Mouse (Mus musculus): ENCODE measurements at regions not wholly inside any gene's neighbourhood (a gene's known extent, or its start where the extent isn't known, plus 50 kb on each side); places are given as distances from the start of the nearest gene placed in this dataset.

- H3K27ac ChIP-seq (ENCODE audit: low read depth, low read length): no peak overlapping the region
- no peaks in the 10 kb centered on the region for H3K4me1 ChIP-seq (replicated peaks; ENCODE audit: control insufficient read depth, insufficient read depth, low read length)
- no peaks in the 10 kb centered on the region for H3K36me3 ChIP-seq (ENCODE audit: control insufficient read depth, insufficient read depth, low read length)
- no peaks in the 10 kb centered on the region for H3K9me3 ChIP-seq (ENCODE audit: control insufficient read depth, low read length)
- H3K4me3 ChIP-seq (ENCODE audit: low read depth, low read length): no peak overlapping the region
- H3K4me2 ChIP-seq: no peak overlapping the region
- ATAC-seq (replicated peaks; ENCODE audit: low FRiP score) (no peak), DNase-seq (ENCODE audit: low spot score) (no peak)
- no peaks in the 10 kb centered on the region for H3K27me3 ChIP-seq (replicated peaks; ENCODE audit: control insufficient read depth, insufficient read depth, low read length)
- WGBS: 85% methylated on average over 13 of the region's 13 CpGs
- H3K9ac ChIP-seq (ENCODE audit: low read depth, low read length): no peak overlapping the region
These were observed 2197.6 kb upstream of the Gm7489 start for GRCm38 (mm10) chr15:51687007-51687540.

- ATAC-seq (replicated peaks; ENCODE audit: low FRiP score): no peak
These were observed 2195.2 kb upstream of the Gm7489 start for GRCm38 (mm10) chr15:51689498-51689897.

GRCm38 (mm10) chr15:51692671-51693070 lies 2192.0 kb upstream of the Gm7489 start:
- Histone ChIP-seq H3K4me3 (ENCODE audit: low read depth, low read length) (no peak overlapping the region), H3K27me3 (replicated peaks; ENCODE audit: control insufficient read depth, insufficient read depth, low read length) (no peaks in the 10 kb centered on the region), H3K4me1 (replicated peaks; ENCODE audit: control insufficient read depth, insufficient read depth, low read length) (no peaks in the 10 kb centered on the region), H3K9me3 (ENCODE audit: control insufficient read depth, low read length) (no peaks in the 10 kb centered on the region), H3K27ac (ENCODE audit: low read depth, low read length) (no peak overlapping the region), H3K4me2 (no peak overlapping the region), H3K9ac (ENCODE audit: low read depth, low read length) (no peak overlapping the region), H3K36me3 (ENCODE audit: control insufficient read depth, insufficient read depth, low read length) (no peaks in the 10 kb centered on the region)
- DNase-seq (ENCODE audit: low spot score): no peak
- no peak for ATAC-seq (replicated peaks; ENCODE audit: low FRiP score)
- 71% methylated on average over 4 of the region's 4 CpGs for WGBS

More at GRCm38 (mm10) chr15:51689498-51689897, 2195.2 kb upstream of the Gm7489 start:
- Histone ChIP-seq H3K4me3 (ENCODE audit: low read depth, low read length) (no peak overlapping the region), H3K9me3 (ENCODE audit: control insufficient read depth, low read length) (no peaks in the 10 kb centered on the region), H3K36me3 (ENCODE audit: control insufficient read depth, insufficient read depth, low read length) (no peaks in the 10 kb centered on the region), H3K27me3 (replicated peaks; ENCODE audit: control insufficient read depth, insufficient read depth, low read length) (no peaks in the 10 kb centered on the region), H3K9ac (ENCODE audit: low read depth, low read length) (no peak overlapping the region), H3K4me2 (no peak overlapping the region), H3K4me1 (replicated peaks; ENCODE audit: control insufficient read depth, insufficient read depth, low read length) (no peaks in the 10 kb centered on the region), H3K27ac (ENCODE audit: low read depth, low read length) (no peak overlapping the region)
- 34% methylated on average over 1 of the region's 1 CpGs for WGBS
- no peak for DNase-seq (ENCODE audit: low spot score)

- no peaks in the 10 kb centered on the region for H3K36me3 ChIP-seq (ENCODE audit: control insufficient read depth, insufficient read depth, low read length)
- no peak overlapping the region for H3K4me2 ChIP-seq
- no peaks in the 10 kb centered on the region for H3K27me3 ChIP-seq (replicated peaks; ENCODE audit: control insufficient read depth, insufficient read depth, low read length)
- no peak overlapping the region for H3K9ac ChIP-seq (ENCODE audit: low read depth, low read length)
- no peak overlapping the region for H3K4me3 ChIP-seq (ENCODE audit: low read depth, low read length)
- DNase-seq (ENCODE audit: low spot score) (no peak), ATAC-seq (replicated peaks; ENCODE audit: low FRiP score) (no peak)
- H3K9me3 ChIP-seq (ENCODE audit: control insufficient read depth, low read length): no peaks in the 10 kb centered on the region
- WGBS: 75% methylated on average over 11 of the region's 11 CpGs
- H3K4me1 ChIP-seq (replicated peaks; ENCODE audit: control insufficient read depth, insufficient read depth, low read length): no peaks in the 10 kb centered on the region
- H3K27ac ChIP-seq (ENCODE audit: low read depth, low read length): no peak overlapping the region
These were observed 2188.2 kb upstream of the Gm7489 start for GRCm38 (mm10) chr15:51696344-51697016.

GRCm38 (mm10) chr15:51704198-51704597 lies 2180.5 kb upstream of the Gm7489 start:
- DNase-seq (ENCODE audit: low spot score) (no peak), ATAC-seq (replicated peaks; ENCODE audit: low FRiP score) (no peak)
- Histone ChIP-seq H3K9ac (ENCODE audit: low read depth, low read length) (no peak overlapping the region), H3K27me3 (replicated peaks; ENCODE audit: control insufficient read depth, insufficient read depth, low read length) (no peaks in the 10 kb centered on the region), H3K27ac (ENCODE audit: low read depth, low read length) (no peak overlapping the region), H3K9me3 (ENCODE audit: control insufficient read depth, low read length) (no peaks in the 10 kb centered on the region), H3K4me2 (no peak overlapping the region), H3K4me1 (replicated peaks; ENCODE audit: control insufficient read depth, insufficient read depth, low read length) (no peaks in the 10 kb centered on the region), H3K36me3 (ENCODE audit: control insufficient read depth, insufficient read depth, low read length) (no peaks in the 10 kb centered on the region), H3K4me3 (ENCODE audit: low read depth, low read length) (no peak overlapping the region)
- WGBS: 95% methylated on average over 1 of the region's 1 CpGs

- no peaks in the 10 kb centered on the region for H3K4me1 ChIP-seq (replicated peaks; ENCODE audit: control insufficient read depth, insufficient read depth, low read length)
- DNase-seq (ENCODE audit: low spot score): no peak
- H3K36me3 ChIP-seq (ENCODE audit: control insufficient read depth, insufficient read depth, low read length): no peaks in the 10 kb centered on the region
- no peaks in the 10 kb centered on the region for H3K27me3 ChIP-seq (replicated peaks; ENCODE audit: control insufficient read depth, insufficient read depth, low read length)
- no peaks in the 10 kb centered on the region for H3K9me3 ChIP-seq (ENCODE audit: control insufficient read depth, low read length)
- no peak overlapping the region for H3K27ac ChIP-seq (ENCODE audit: low read depth, low read length)
- H3K9ac ChIP-seq (ENCODE audit: low read depth, low read length): no peak overlapping the region
- ATAC-seq (replicated peaks; ENCODE audit: low FRiP score): no peak
- no peak overlapping the region for H3K4me2 ChIP-seq
- no peak overlapping the region for H3K4me3 ChIP-seq (ENCODE audit: low read depth, low read length)
- WGBS: 53% methylated on average over 13 of the region's 13 CpGs
These were observed 2174.6 kb upstream of the Gm7489 start for GRCm38 (mm10) chr15:51709871-51710655.

- no peak overlapping the region for H3K4me3 ChIP-seq (ENCODE audit: low read depth, low read length)
- no peaks in the 10 kb centered on the region for H3K4me1 ChIP-seq (replicated peaks; ENCODE audit: control insufficient read depth, insufficient read depth, low read length)
- DNase-seq (ENCODE audit: low spot score) (no peak), ATAC-seq (replicated peaks; ENCODE audit: low FRiP score) (no peak)
- H3K27ac ChIP-seq (ENCODE audit: low read depth, low read length): no peak overlapping the region
- 39% methylated on average over 9 of the region's 9 CpGs for WGBS
- no peaks in the 10 kb centered on the region for H3K9me3 ChIP-seq (ENCODE audit: control insufficient read depth, low read length)
- H3K27me3 ChIP-seq (replicated peaks; ENCODE audit: control insufficient read depth, insufficient read depth, low read length): no peaks in the 10 kb centered on the region; the same call in 1 of the 2 replicates
- no peak overlapping the region for H3K9ac ChIP-seq (ENCODE audit: low read depth, low read length)
- H3K36me3 ChIP-seq (ENCODE audit: control insufficient read depth, insufficient read depth, low read length): no peaks in the 10 kb centered on the region
- no peak overlapping the region for H3K4me2 ChIP-seq
These were observed 2163.8 kb upstream of the Gm7489 start for GRCm38 (mm10) chr15:51720873-51721308.

GRCm38 (mm10) chr15:51721363-51721762 lies 2163.3 kb upstream of the Gm7489 start:
- H3K36me3 ChIP-seq (ENCODE audit: control insufficient read depth, insufficient read depth, low read length): no peaks in the 10 kb centered on the region
- no peak overlapping the region for H3K27ac ChIP-seq (ENCODE audit: low read depth, low read length)
- no peaks in the 10 kb centered on the region for H3K9me3 ChIP-seq (ENCODE audit: control insufficient read depth, low read length)
- no peak for DNase-seq (ENCODE audit: low spot score)
- no peaks in the 10 kb centered on the region for H3K4me1 ChIP-seq (replicated peaks; ENCODE audit: control insufficient read depth, insufficient read depth, low read length)
- H3K4me3 ChIP-seq (ENCODE audit: low read depth, low read length): no peak overlapping the region
- no peak overlapping the region for H3K4me2 ChIP-seq
- H3K9ac ChIP-seq (ENCODE audit: low read depth, low read length): no peak overlapping the region
- no peak for ATAC-seq (replicated peaks; ENCODE audit: low FRiP score)
- no peaks in the 10 kb centered on the region; the same call in 1 of the 2 replicates for H3K27me3 ChIP-seq (replicated peaks; ENCODE audit: control insufficient read depth, insufficient read depth, low read length)
- WGBS: 83% methylated on average over 5 of the region's 5 CpGs

Measured in liver, embryonic 11.5 days (tissue).